Mouse (Mus musculus) limb, embryonic 13.5 days (tissue): ENCODE data around the gene Macrod2. TPM values are rescaled to one million over a fixed set of nuclear protein-coding genes. Genes with fewer than 3 reads are reported as not detected.

ENCODE experiments used
- ATAC-seq: fragments of 200-750 bp; cut with Nextera tagmentation; 2 replicates; pipeline ENCODE4 v1.8.0; 2017; ENCODE audit warnings: low read depth, moderate number of reproducible peaks, moderate TSS enrichment; ENCODE audit not compliant: low FRiP score
- H3K27ac ChIP-seq: fragments of 300-500 bp; sonication (generic); 2 replicates; pipeline ENCODE4 v1.5.1; 2015; ENCODE audit warnings: inconsistent platforms, mild to moderate bottlenecking, moderate library complexity
- H3K27me3 ChIP-seq: fragments of 300-500 bp; sonication (generic); 2 replicates; pipeline ENCODE4 v1.6.1; 2015; ENCODE audit warnings: mild to moderate bottlenecking, inconsistent platforms
- H3K36me3 ChIP-seq: fragments of 300-500 bp; sonication (generic); 2 replicates; pipeline ENCODE4 v1.6.1; 2015; ENCODE audit warnings: inconsistent platforms, mild to moderate bottlenecking, moderate library complexity
- H3K4me1 ChIP-seq: fragments of 300-500 bp; sonication (generic); 2 replicates; pipeline ENCODE4 v1.6.1; 2015; ENCODE audit warnings: inconsistent platforms
- H3K4me2 ChIP-seq: fragments of 300-500 bp; sonication (generic); replicated peaks from 2 replicates; pipeline ENCODE4 v1.6.1; 2015; ENCODE audit warnings: inconsistent platforms, mild to moderate bottlenecking, moderate library complexity
- H3K4me3 ChIP-seq: fragments of 300-500 bp; sonication (generic); 2 replicates; pipeline ENCODE4 v1.5.1; 2015; ENCODE audit warnings: moderate library complexity, mild to moderate bottlenecking, inconsistent platforms
- H3K9ac ChIP-seq: fragments of 300-500 bp; sonication (generic); 2 replicates; pipeline ENCODE4 v1.6.1; 2015; ENCODE audit warnings: mild to moderate bottlenecking, inconsistent platforms
- H3K9me3 ChIP-seq: fragments of 300-500 bp; sonication (generic); 2 replicates; pipeline ENCODE4 v1.6.1; 2016; ENCODE audit warnings: inconsistent platforms
- WGBS: fragments of 180-500 bp; shearing (Covaris S2); methylation state at CpG from one replicate; pipeline ENCODE4 v1.1.7; 2015; 5-methylcytosine and 5-hydroxymethylcytosine counted together
- polyA plus RNA-seq: library from polyadenylated mRNA; unstranded; fragments of >200 nt; fragmentation: Nextera tagmentation; extraction: Ambion mirVana; gene quantifications from 2 replicates; pipeline ENCODE4 v1.2.1, GENCODE M21; 2015

Macrod2 gene
- polyA plus RNA-seq, 1 experiment from 2014 or later, result 36.9 TPM

- H3K4me3 ChIP-seq, result no peak overlapping the region
- WGBS, result 70% methylated on average over 6 of the region's 6 CpGs
- H3K27me3 ChIP-seq, result no peaks in the 10 kb centered on the region
- H3K36me3 ChIP-seq, result no peaks in the 10 kb centered on the region
- H3K9ac ChIP-seq, result no peak overlapping the region
- H3K9me3 ChIP-seq, result no peaks in the 10 kb centered on the region
- 0 out of 2 replicates have a peak, but pooled peaks cover 7% of the 10 kb centered on the region for H3K4me1 ChIP-seq
- no peak overlapping the region for H3K27ac ChIP-seq
- ATAC-seq, result no peak
- no peak overlapping the region for H3K4me2 ChIP-seq
Observed at GRCm38 (mm10) chr2:141861679-141862268, 1466.7 kb downstream of the Macrod2 start.

GRCm38 (mm10) chr2:141862531-141863265, 1467.6 kb downstream of the Macrod2 start:
- no peaks in the 10 kb centered on the region for H3K36me3 ChIP-seq
- H3K27ac ChIP-seq, result no peak overlapping the region
- no peak overlapping the region for H3K9ac ChIP-seq
- H3K27me3 ChIP-seq, result no peaks in the 10 kb centered on the region
- no peak overlapping the region for H3K4me3 ChIP-seq
- H3K4me2 ChIP-seq, result no peak overlapping the region
- WGBS, result 34% methylated on average over 9 of the region's 9 CpGs
- no peak for ATAC-seq
- no peaks in the 10 kb centered on the region for H3K9me3 ChIP-seq
- 0 out of 2 replicates have a peak, but pooled peaks cover 7% of the 10 kb centered on the region for H3K4me1 ChIP-seq

GRCm38 (mm10) chr2:141863628-141864165, 1468.6 kb downstream of the Macrod2 start:
- Histone ChIP-seq H3K9me3 (no peaks in the 10 kb centered on the region), H3K27ac (no peak overlapping the region), H3K27me3 (no peaks in the 10 kb centered on the region), H3K4me3 (no peak overlapping the region), H3K9ac (no peak overlapping the region), H3K4me1 (0 out of 2 replicates have a peak, but pooled peaks cover 7% of the 10 kb centered on the region), H3K36me3 (no peaks in the 10 kb centered on the region), H3K4me2 (no peak overlapping the region)
- WGBS, result 45% methylated on average over 2 of the region's 2 CpGs
- no peak for ATAC-seq

GRCm38 (mm10) chr2:141870930-141871329, 1475.8 kb downstream of the Macrod2 start:
- H3K4me2 ChIP-seq, result no peak overlapping the region
- no peak overlapping the region for H3K4me3 ChIP-seq
- H3K9me3 ChIP-seq, result no peaks in the 10 kb centered on the region
- no peak overlapping the region for H3K9ac ChIP-seq
- no peaks in the 10 kb centered on the region for H3K4me1 ChIP-seq
- ATAC-seq, result no peak
- no peak overlapping the region for H3K27ac ChIP-seq
- H3K27me3 ChIP-seq, result no peaks in the 10 kb centered on the region
- WGBS, result 72% methylated on average over 4 of the region's 4 CpGs
- no peaks in the 10 kb centered on the region for H3K36me3 ChIP-seq

GRCm38 (mm10) chr2:141876155-141876851, 1481.2 kb downstream of the Macrod2 start:
- Histone ChIP-seq H3K27me3 (no peaks in the 10 kb centered on the region), H3K36me3 (no peaks in the 10 kb centered on the region), H3K4me3 (no peak overlapping the region), H3K27ac (no peak overlapping the region), H3K9ac (no peak overlapping the region), H3K4me1 (peaks cover 13% of the 10 kb centered on the region), H3K4me2 (no peak overlapping the region), H3K9me3 (no peaks in the 10 kb centered on the region)
- no peak for ATAC-seq
- WGBS, result 36% methylated on average over 10 of the region's 10 CpGs

- H3K9me3 ChIP-seq, result no peaks in the 10 kb centered on the region
- no peak for ATAC-seq
- H3K4me3 ChIP-seq, result no peak overlapping the region
- no peak overlapping the region for H3K9ac ChIP-seq
- WGBS, result 85% methylated on average over 2 of the region's 2 CpGs
- no peak overlapping the region for H3K27ac ChIP-seq
- H3K27me3 ChIP-seq, result no peaks in the 10 kb centered on the region
- no peak overlapping the region for H3K4me2 ChIP-seq
- no peaks in the 10 kb centered on the region for H3K36me3 ChIP-seq
- H3K4me1 ChIP-seq, result peaks cover 13% of the 10 kb centered on the region
Observed at GRCm38 (mm10) chr2:141876958-141877357, 1481.8 kb downstream of the Macrod2 start.

- WGBS, result 56% methylated on average over 1 of the region's 1 CpGs
- H3K27me3 ChIP-seq, result no peaks in the 10 kb centered on the region
- H3K4me1 ChIP-seq, result peaks cover 13% of the 10 kb centered on the region
- H3K4me3 ChIP-seq, result no peak overlapping the region
- no peak for ATAC-seq
- H3K27ac ChIP-seq, result no peak overlapping the region
- H3K36me3 ChIP-seq, result no peaks in the 10 kb centered on the region
- H3K4me2 ChIP-seq, result no peak overlapping the region
- H3K9me3 ChIP-seq, result no peaks in the 10 kb centered on the region
- H3K9ac ChIP-seq, result no peak overlapping the region
Observed at GRCm38 (mm10) chr2:141878473-141878872, 1483.4 kb downstream of the Macrod2 start.

GRCm38 (mm10) chr2:141879711-141880110, 1484.6 kb downstream of the Macrod2 start:
- ATAC-seq, result peak; percentile 28; the same call in 1 of the 2 replicates
- H3K36me3 ChIP-seq, result no peaks in the 10 kb centered on the region
- no peaks in the 10 kb centered on the region for H3K27me3 ChIP-seq
- H3K4me3 ChIP-seq, result no peak overlapping the region
- H3K27ac ChIP-seq, result no peak overlapping the region
- 33% methylated on average over 9 of the region's 9 CpGs for WGBS
- H3K4me2 ChIP-seq, result peak overlapping the region; percentile 17; the same call in 1 of the 2 replicates
- H3K4me1 ChIP-seq, result peaks cover 13% of the 10 kb centered on the region
- H3K9me3 ChIP-seq, result no peaks in the 10 kb centered on the region
- H3K9ac ChIP-seq, result no peak overlapping the region

GRCm38 (mm10) chr2:141886694-141887474, 1491.8 kb downstream of the Macrod2 start:
- no peak overlapping the region for H3K4me2 ChIP-seq
- H3K9ac ChIP-seq, result no peak overlapping the region
- H3K9me3 ChIP-seq, result no peaks in the 10 kb centered on the region
- H3K4me3 ChIP-seq, result no peak overlapping the region
- H3K27ac ChIP-seq, result no peak overlapping the region
- no peak for ATAC-seq
- WGBS, result 53% methylated on average over 11 of the region's 11 CpGs
- no peaks in the 10 kb centered on the region for H3K36me3 ChIP-seq
- peaks cover 7% of the 10 kb centered on the region; the same call in 1 of the 2 replicates for H3K4me1 ChIP-seq
- no peaks in the 10 kb centered on the region for H3K27me3 ChIP-seq

- peaks cover 7% of the 10 kb centered on the region; the same call in 1 of the 2 replicates for H3K4me1 ChIP-seq
- no peak overlapping the region for H3K27ac ChIP-seq
- H3K4me3 ChIP-seq, result no peak overlapping the region
- H3K36me3 ChIP-seq, result no peaks in the 10 kb centered on the region
- no peaks in the 10 kb centered on the region for H3K27me3 ChIP-seq
- H3K9me3 ChIP-seq, result no peaks in the 10 kb centered on the region
- H3K4me2 ChIP-seq, result no peak overlapping the region
- H3K9ac ChIP-seq, result no peak overlapping the region
- no peak for ATAC-seq
- 83% methylated on average over 2 of the region's 2 CpGs for WGBS
Observed at GRCm38 (mm10) chr2:141889497-141889896, 1494.4 kb downstream of the Macrod2 start.

- Histone ChIP-seq H3K4me2 (no peak overlapping the region), H3K4me1 (no peaks in the 10 kb centered on the region), H3K9ac (no peak overlapping the region), H3K27ac (no peak overlapping the region), H3K36me3 (no peaks in the 10 kb centered on the region), H3K9me3 (no peaks in the 10 kb centered on the region), H3K27me3 (no peaks in the 10 kb centered on the region), H3K4me3 (no peak overlapping the region)
- no peak for ATAC-seq
Observed at GRCm38 (mm10) chr2:141897951-141898350, 1502.8 kb downstream of the Macrod2 start.
